Mouse (Mus musculus) thymus, postnatal 36 days (tissue): ENCODE results near the gene Olfr142.
"Not testable (repeated sequence)": the region's sequence is repeated elsewhere in the genome, so short reads cannot be mapped to it uniquely, and the experiment has no call there.

Source experiments
- DNase-seq, 2 experiments: peaks; one replicate each; pipeline ENCODE4 v3.0.0; 2022; ENCODE audit warnings: mixed read lengths in 2 of 2

Gene Olfr142

GRCm38 (mm10) chr2:90257492-90257891 lies at the start of gene Olfr142:
TSS of gene Olfr142 (minus strand) at chr2:90257592.
- DNase-seq: no peak

DNA sequence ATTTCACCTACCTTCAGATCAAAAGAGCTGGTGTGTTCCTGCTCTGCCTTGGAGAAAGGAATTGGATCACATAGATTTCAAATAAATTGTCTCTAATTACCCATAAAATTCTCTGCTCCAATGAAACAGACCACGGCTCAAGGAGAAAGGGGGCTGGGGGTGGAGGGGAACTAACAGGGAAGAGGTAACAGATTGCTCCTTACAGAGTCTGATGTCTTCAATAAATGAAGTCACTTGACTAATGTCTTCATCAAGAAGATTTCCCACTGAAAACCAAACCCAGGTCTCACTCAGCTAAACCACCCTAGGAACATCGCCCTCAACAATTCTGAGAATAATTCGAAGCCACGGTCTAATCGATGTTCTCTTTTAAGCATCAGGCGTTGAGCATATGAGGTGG lies 35.3 kb upstream of the Olfr142 start, which contains the start of gene Olfr1272:
TSS of gene Olfr1272 (minus strand) at position 101 of the 400 bp plus-strand sequence.
- no peak for DNase-seq

DNA sequence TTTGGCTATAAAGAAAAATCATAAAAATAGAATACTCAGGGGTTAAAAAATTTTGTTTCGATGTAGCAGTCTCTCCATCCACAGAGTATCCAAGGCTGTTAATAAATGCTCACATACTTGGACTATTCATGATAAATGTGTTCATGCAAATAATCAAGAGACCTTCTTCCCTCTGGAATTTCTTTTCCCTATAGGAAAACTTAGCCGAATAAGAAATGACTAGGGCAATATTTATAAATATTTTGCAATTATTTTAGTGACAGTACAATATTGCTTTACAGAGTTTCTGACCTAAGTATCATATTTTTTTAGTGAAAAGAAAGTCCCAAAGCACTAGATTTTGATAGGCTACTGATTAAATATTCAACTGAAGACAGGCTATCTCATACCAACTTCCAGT lies 13.5 kb upstream of the Olfr142 start, which contains the start of gene Olfr1271:
TSS of gene Olfr1271 (minus strand) at position 101 of the 400 bp plus-strand sequence.
- DNase-seq: no peak

- not testable (repeated sequence) for DNase-seq
These were observed 33.0 kb downstream of the Olfr142 start, which contains the start of gene Olfr1506 for GRCm38 (mm10) chr2:90224393-90224792. TSS of gene Olfr1506 (minus strand) at chr2:90224493.
